Mouse (Mus musculus): ENCODE measurements around the gene Grem1.

Gene Grem1

DNA sequence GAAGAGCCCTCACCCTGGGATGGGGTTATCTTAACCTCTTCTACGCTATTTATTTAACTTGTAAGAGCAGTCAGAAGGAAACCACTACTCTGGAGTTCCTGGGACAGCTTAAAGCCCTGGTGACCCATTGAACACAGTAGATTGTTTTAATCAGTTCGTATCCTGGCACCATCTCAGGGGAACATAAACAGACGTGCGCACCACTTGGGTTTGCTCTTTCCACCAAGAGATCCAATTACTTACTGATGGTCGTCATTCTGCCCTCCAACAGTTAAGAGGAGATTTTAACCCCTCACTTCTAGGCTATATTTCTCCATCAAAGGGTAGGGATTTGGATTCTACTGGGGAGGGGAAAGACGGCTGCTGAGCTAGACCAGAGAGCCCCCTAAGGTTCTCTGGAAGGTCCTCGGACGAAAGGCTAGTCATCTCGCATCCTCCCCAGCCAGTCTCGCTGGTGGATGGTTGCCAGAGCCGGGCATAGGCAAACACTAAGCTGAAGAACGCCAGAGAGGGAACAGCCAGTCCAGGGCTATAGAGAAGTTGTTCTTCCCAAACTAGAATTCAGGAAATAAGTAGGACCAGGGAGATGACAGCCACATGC lies 1.4 kb downstream of the Grem1 start:
- DNase-seq = no peak

DNA sequence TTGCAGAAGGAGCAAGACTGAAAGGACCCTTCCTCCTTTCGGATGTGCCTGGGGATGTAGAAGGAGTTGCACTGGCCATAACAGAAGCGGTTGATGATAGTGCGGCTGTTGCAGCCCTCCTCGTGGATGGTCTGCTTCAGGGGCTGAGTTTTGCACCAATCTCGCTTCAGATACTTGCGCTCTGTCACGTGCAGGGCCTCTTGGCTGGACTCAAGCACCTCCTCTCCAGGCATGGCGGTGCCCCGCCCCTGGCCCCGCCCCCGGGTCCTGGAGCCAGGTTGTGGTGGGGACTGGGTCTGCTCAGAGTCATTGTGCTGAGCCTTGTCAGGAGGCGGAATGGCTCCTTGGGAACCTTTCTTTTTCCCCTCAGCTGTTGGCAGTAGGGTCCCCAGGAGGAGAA lies 8.7 kb downstream of the Grem1 start:
- no peak for DNase-seq

DNA sequence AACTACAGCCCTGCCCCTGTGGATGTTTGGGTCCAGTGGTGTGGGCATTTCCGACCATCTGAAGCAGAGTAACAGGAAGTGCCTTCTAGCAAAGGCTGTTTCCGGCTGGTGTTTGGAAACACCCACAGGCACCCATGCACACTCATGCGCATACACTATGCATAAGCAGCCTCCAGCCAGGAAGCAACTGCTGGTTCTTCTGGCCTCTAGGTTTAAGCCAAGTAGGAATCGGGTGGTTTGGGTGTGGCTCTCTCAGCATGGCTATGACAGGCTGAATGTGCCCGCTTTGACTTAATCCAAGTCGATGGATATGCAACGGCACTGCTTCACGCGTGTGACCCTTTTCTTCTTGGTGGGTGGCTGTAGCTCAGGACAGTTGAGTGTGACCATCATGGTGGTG lies 9.1 kb downstream of the Grem1 start:
- DNase-seq = no peak

DNA sequence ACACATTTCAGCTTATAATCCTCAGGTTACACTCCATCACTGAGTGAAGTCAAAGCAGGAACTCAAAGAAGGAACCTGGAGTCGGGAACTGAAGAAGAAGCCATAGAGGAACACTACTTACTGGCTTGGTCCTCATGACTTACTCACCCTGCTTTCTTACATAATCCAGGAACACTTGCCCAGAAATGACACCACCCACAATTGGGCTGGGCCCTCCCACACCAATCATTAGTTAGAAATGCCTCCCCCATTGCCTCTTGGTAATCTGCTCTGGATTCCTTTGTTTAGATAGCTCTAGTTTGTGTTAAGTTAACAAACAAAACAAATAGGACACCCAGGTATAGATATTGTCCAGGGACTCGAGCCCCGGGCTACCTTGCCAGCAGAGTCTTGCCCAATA lies 29.9 kb downstream of the Grem1 start:
- DNase-seq = no peak

DNA sequence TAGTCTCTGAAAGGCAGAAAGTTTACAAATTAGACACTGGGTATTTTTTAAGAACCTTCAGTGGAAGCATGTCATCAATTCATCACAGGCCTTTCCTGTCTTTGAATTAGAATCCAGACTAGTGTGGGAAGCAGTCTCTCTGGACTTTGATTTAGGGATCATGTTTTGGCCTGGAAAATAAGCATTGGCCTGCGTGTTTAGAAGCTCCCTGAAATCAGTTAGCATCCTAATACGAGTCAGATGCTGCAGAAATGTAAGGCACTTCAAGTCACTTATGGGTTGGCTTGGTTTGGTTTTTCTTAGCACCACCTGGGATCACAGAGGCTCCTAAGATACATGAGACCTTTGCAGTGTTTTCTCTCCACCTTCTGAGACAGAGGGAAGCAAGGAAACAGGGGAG lies 43.6 kb downstream of the Grem1 start:
- no peak for DNase-seq

DNA sequence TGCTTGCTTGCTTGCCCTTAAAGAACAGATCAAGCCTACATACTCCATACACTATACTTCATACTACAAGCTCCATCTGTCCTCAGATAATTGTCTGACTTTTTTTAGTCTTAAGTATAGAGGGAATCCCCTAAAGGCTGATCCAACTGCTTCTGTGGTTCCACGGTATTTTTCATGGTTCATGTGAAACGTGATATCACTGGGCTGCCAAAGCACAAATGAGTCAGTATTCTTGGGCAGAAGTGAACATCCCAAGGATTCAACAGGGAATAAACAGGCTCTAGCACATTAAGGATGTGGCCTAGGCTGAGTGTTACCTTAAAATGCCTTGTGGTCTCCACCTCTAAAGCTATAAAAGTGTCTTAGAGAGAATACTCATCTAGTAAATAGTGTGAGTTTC lies 45.0 kb downstream of the Grem1 start:
- no peak for DNase-seq

DNA sequence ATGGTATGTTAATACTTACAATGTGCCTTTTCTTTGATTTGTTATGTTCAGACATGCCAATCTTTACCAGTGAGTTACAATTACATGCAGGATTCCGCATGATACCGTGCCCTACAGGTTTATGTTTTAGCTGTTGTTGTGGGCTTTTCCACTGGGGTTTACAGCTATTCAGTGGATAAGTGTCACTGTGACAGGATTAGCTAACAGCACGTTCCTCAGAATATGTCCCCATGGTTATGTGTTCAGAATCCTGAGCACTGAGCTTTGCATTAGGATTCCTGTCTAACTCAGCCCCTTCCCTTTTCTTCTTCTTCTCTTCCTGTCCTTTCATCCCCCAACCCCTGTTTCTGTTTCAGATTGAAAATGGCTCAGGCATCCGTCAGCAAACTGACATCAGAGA lies 50.9 kb downstream of the Grem1 start:
- no peak for DNase-seq

DNA sequence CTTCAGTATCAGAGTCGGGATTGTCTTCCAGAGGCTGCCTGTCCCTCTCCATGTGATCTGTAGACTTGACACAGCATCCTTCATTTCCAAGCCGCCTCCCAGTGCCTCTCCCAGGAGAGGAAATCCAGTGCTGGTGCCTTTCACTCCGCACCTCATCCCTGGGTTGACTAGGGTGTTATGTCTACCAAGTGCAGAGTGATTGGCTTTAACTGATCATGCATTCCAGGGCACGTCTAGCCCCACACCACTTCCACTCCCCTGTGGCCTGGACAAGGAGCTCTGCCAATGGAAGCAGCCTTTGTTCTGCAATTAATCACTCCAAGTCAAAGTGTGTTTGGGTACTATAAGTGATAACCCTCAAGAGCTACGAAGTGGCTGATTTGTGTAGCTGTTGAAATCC lies 56.9 kb downstream of the Grem1 start:
- DNase-seq = no peak

DNA sequence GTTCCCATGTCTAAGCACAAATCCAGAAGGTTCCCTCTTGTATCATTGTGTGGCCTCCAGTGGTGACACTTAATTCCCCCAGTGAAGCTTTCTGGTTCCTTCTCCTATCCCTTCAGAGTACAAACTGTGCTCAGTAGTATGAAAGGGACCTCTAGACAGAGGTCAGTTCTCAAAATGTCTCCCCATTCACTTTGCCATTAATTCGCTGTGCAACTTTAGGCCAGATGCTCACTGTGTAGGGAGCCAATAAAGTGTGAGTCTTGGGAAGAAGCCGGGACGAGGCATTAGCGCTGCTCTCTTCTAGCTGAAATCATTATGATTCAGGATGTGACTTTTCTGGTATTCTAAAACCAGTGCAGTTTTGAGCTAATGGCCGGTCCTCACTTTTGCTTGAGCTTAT lies 61.8 kb downstream of the Grem1 start:
- no peak for DNase-seq

DNA sequence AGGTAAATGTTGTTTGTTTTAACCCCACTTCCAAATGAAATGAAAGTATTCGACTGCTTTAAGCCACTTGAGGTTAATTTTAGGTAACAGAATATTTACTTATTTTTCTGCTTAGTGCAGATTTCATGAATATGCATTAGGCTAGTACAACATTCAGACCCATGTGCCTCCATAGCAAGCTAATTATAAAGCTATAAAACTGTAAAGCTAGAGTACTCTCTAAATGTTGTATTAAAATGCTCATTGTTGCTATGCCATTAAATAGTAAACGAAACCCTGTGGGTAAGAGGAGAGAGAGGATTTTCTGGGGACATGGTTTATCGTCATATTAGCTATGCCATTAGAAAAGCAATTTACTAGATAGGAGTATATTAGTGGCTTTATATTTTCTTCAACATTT lies 62.2 kb downstream of the Grem1 start:
- DNase-seq = no peak

All from cerebellum, adult 11-12 months (tissue).